Mouse (Mus musculus) embryonic facial prominence, embryonic 11.5 days (tissue): ENCODE results near the gene Dnah17. TPM values are rescaled to one million over a fixed set of nuclear protein-coding genes. Genes with fewer than 3 reads are reported as not detected.

Experiments
- ATAC-seq: fragments of 200-750 bp; cut with Nextera tagmentation; replicated peaks from 2 replicates; pipeline ENCODE4 v1.8.0; 2017; ENCODE audit warnings: low read depth; ENCODE audit not compliant: insufficient number of reproducible peaks, low FRiP score, low TSS enrichment
- DNase-seq: peaks from one replicate; pipeline ENCODE4 v3.0.0-alpha.2; 2015; ENCODE audit warnings: low spot score
- H3K27ac ChIP-seq: fragments of 300-500 bp; sonication (generic); replicated peaks from 2 replicates; pipeline ENCODE4 v1.5.1; 2014; ENCODE audit warnings: mild to moderate bottlenecking, low read depth, low read length, control low read depth
- H3K27me3 ChIP-seq: fragments of 300-500 bp; sonication (generic); 2 replicates; pipeline ENCODE4 v1.6.1; 2014; ENCODE audit warnings: mild to moderate bottlenecking, low read length, moderate library complexity, mixed read lengths; ENCODE audit not compliant: control insufficient read depth, insufficient read depth
- H3K36me3 ChIP-seq: fragments of 300-500 bp; sonication (generic); replicated peaks from 2 replicates; pipeline ENCODE4 v1.6.1; 2014; ENCODE audit warnings: low read depth, mild to moderate bottlenecking, low read length, moderate library complexity, mixed read lengths; ENCODE audit not compliant: control insufficient read depth, insufficient read depth
- H3K4me1 ChIP-seq: fragments of 300-500 bp; sonication (generic); 2 replicates; pipeline ENCODE4 v1.6.1; 2014; ENCODE audit warnings: low read length, mixed read lengths; ENCODE audit not compliant: control insufficient read depth, insufficient read depth
- H3K4me2 ChIP-seq: fragments of 300-500 bp; sonication (generic); 2 replicates; pipeline ENCODE4 v1.6.1; 2014; ENCODE audit warnings: low read depth, mild to moderate bottlenecking, control low read depth, low read length, moderate library complexity
- H3K4me3 ChIP-seq: fragments of 300-500 bp; sonication (generic); 2 replicates; pipeline ENCODE4 v1.5.1; 2014; ENCODE audit warnings: low read depth, low read length, control low read depth
- H3K9ac ChIP-seq: fragments of 300-500 bp; sonication (generic); replicated peaks from 2 replicates; pipeline ENCODE4 v1.6.1; 2014; ENCODE audit warnings: mild to moderate bottlenecking, control low read depth, low read length
- H3K9me3 ChIP-seq: fragments of 300-500 bp; sonication (generic); replicated peaks from 2 replicates; pipeline ENCODE4 v1.6.1; 2016; ENCODE audit warnings: mild to moderate bottlenecking, low read length, inconsistent platforms, mixed read lengths; ENCODE audit not compliant: control insufficient read depth
- WGBS: fragments of 180-500 bp; shearing (Covaris S2); extraction: QIAGEN DNeasy Blood & Tissue Kit; methylation state at CpG from one replicate; pipeline ENCODE4 v1.1.7; 2014; 5-methylcytosine and 5-hydroxymethylcytosine counted together
- polyA plus RNA-seq: library from polyadenylated mRNA; unstranded; fragments of >200 nt; fragmentation: Nextera tagmentation; extraction: Ambion mirVana; gene quantifications from 2 replicates; pipeline ENCODE4 v1.2.1, GENCODE M21; 2014

The Dnah17 gene
- polyA plus RNA-seq, 1 experiment from 2014 or later = 0.10 TPM

DNA sequence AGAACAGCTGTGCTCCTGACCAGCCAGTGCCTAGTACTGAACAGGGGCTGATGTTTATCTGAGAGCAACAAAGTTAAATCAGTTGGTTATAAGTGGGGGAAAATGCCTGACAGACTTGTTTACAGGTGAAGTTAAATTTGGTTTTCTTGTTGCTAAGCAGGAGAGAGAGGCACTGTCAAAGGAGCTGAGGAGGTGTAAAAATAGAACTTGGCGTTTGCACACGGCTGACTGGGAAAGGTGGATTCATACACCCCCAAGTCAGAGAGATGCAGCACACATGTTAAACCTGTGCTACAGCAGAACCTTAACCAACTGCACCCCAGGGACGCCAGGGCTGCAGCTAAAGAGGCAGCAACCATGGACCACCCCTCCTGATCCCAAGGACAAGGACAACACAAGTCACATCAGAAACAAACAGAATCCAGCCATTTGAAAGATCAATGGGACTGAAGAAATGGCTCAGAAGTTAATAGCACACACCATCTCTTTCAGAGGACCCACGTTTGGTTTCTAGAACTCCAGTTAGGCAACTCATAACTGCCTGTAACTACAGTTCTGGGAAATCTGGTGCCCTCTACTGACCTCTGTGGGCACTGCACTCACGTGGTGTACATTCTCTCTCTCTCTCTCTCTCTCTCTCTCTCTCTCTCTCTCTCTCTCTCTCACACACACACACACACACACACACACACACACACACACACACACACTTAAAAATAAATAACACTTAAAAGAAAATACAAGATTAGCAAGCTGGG lies 21.2 kb upstream of the Dnah17 start:
- DNase-seq (no peak), ATAC-seq (no peak)
- Histone ChIP-seq H3K4me1 (no peaks in the 10 kb centered on the region), H3K9ac (no peak overlapping the region), H3K4me3 (no peak overlapping the region), H3K27me3 (no peaks in the 10 kb centered on the region), H3K27ac (no peak overlapping the region), H3K9me3 (no peaks in the 10 kb centered on the region), H3K36me3 (no peaks in the 10 kb centered on the region), H3K4me2 (no peak overlapping the region)
- 81% methylated on average over 5 of the region's 5 CpGs for WGBS

DNA sequence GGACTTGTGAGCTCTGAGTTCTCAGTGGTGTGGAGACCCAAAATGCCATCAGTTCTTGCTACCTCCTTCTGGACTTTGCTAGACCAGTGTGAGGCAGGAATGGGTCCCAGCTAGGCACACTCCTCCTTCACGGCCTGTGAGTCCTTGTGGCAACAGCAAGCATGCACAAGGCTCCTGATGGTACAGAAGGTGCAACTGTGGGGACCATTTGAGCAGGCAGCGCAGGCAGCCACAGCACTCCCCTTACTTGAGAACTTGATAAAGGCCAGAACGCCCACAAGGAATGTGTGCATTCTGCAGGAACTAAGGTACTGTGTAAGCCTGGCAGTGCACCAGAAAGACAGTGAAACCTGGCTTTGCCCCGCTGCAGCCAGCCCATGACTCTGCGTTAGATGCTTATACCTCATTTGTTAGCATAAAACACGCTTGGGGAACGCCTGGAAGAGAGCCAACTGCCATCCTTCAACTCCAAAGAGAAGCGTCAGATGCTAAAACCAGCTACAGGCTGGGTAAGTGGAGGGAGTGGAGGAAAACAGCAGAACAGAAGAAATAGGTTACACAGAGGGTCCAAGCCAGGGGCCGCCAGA lies 19.8 kb upstream of the Dnah17 start:
- H3K9ac ChIP-seq = no peak overlapping the region
- H3K36me3 ChIP-seq = no peaks in the 10 kb centered on the region
- DNase-seq (no peak), ATAC-seq (no peak)
- H3K9me3 ChIP-seq = no peaks in the 10 kb centered on the region
- no peaks in the 10 kb centered on the region for H3K27me3 ChIP-seq
- no peak overlapping the region for H3K4me3 ChIP-seq
- H3K27ac ChIP-seq = no peak overlapping the region
- H3K4me2 ChIP-seq = no peak overlapping the region
- WGBS = 90% methylated on average over 9 of the region's 9 CpGs
- H3K4me1 ChIP-seq = no peaks in the 10 kb centered on the region

DNA sequence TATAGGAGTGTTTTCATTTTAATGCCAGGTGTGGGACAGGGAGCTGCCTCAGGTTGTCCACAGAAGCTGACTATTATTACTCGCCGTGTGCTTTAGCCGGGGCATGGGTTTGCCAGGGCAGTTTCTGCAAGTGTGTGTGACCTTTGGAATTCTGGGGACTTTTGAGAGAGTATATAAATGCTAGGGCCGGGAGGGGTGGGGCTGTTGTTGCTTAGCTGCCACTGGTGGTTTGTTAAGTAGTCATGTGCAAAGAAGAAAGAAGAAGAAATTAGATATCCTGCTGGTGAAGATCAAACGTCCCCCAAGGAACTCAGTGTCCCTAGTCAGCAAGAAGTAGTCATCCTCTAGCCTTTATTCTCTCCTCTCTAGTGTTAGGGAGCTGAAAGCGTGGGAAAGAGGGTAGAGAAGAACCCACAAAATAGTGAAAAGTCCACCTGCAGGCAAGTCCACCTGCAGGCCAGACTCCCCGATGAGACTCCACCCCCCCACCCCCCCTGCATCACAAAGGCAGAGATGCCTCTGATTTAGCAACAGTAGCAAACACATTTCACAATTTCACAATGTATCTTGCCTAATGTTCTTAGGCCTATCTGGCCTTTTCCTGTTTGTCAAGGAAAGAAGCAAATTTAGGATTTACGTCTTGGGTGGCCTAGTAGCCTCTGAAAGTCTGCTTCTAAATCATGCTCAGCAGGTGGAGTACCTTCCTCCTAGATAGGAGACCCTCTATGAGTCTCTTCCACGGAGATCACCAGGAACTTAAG lies 17.6 kb upstream of the Dnah17 start:
- Histone ChIP-seq H3K9me3 (no peaks in the 10 kb centered on the region), H3K36me3 (no peaks in the 10 kb centered on the region), H3K4me3 (no peak overlapping the region), H3K27ac (no peak overlapping the region), H3K27me3 (no peaks in the 10 kb centered on the region), H3K4me2 (no peak overlapping the region), H3K9ac (no peak overlapping the region), H3K4me1 (no peaks in the 10 kb centered on the region)
- WGBS = 69% methylated on average over 9 of the region's 9 CpGs
- ATAC-seq = no peak
- DNase-seq = no peak

DNA sequence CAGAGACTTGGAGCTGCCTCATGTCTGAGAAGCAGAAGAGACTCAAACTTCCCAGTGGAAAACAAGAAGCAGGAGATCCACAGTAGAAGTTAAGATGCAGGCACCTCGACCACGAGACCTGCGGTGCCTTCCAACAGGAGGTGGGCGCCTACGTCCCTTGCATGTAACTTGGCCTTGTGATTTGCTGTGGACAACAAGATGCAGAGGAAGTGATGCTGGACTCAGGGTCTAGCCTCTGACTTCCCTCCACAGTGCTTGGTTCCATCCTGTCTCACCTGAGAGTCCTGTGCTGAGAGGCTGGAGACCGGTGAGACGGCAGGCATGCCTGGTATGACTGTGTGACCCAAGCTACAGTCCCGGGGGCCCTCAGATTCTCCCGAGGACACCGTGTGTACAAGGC lies 16.0 kb upstream of the Dnah17 start:
- H3K4me3 ChIP-seq = no peak overlapping the region
- H3K9ac ChIP-seq = no peak overlapping the region
- no peak overlapping the region for H3K4me2 ChIP-seq
- 87% methylated on average over 10 of the region's 10 CpGs for WGBS
- H3K4me1 ChIP-seq = peaks cover 4% of the 10 kb centered on the region; the same call in 1 of the 2 replicates
- ATAC-seq = no peak
- H3K36me3 ChIP-seq = no peaks in the 10 kb centered on the region
- H3K27ac ChIP-seq = no peak overlapping the region
- DNase-seq = no peak
- no peaks in the 10 kb centered on the region for H3K27me3 ChIP-seq
- no peaks in the 10 kb centered on the region for H3K9me3 ChIP-seq

DNA sequence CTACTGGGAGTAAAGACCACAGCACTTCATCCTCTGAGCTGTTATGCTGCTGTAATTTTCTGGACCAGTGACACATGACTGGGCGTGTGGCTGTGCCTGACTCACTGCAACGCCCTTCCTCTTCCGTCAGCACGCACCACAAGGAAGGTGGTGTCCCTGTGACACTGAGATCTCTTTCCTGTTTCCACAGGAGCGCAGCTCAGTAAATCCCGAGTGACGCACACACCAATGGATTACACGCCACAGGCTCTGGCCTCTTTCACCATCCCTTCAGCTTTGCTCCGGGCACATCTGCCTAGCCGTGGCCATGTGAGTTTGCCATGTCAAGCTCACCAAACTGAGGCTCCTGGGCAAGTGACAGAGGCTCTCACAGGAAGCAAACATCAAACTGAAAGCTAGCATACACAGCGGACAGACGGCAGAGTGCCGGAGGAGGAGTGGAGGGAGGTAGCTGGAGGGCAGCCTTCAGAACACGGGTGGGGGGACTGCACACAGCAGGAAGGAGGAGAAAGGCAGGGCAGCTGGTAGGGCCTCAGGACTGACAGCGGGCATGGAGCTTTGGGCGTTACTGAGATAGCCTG lies 15.4 kb upstream of the Dnah17 start:
- 78% methylated on average over 16 of the region's 16 CpGs for WGBS
- ATAC-seq (no peak), DNase-seq (no peak)
- Histone ChIP-seq H3K27ac (no peak overlapping the region), H3K9ac (no peak overlapping the region), H3K36me3 (no peaks in the 10 kb centered on the region), H3K4me1 (peaks cover 4% of the 10 kb centered on the region; the same call in 1 of the 2 replicates), H3K4me2 (no peak overlapping the region), H3K4me3 (no peak overlapping the region), H3K9me3 (no peaks in the 10 kb centered on the region), H3K27me3 (no peaks in the 10 kb centered on the region)

DNA sequence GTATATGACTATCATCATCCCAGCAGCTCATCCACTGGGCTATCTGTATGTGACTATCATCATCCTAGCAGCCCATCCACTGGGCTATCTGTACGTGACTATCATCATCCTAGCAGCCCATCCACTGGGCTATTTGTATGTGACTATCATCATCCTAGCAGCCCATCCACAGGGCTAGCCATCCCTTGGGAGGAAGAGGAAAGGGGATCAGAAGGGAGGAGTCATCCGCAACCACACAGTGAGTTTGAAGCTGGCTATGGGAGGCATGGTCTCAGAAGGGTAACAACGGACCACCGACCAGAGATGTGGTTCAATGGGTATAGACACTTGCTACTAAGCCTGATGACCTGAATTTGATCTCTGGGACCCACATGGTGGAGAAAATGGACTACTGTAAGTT lies 14.7 kb upstream of the Dnah17 start:
- WGBS = 91% methylated on average over 4 of the region's 4 CpGs
- H3K9ac ChIP-seq = no peak overlapping the region

DNA sequence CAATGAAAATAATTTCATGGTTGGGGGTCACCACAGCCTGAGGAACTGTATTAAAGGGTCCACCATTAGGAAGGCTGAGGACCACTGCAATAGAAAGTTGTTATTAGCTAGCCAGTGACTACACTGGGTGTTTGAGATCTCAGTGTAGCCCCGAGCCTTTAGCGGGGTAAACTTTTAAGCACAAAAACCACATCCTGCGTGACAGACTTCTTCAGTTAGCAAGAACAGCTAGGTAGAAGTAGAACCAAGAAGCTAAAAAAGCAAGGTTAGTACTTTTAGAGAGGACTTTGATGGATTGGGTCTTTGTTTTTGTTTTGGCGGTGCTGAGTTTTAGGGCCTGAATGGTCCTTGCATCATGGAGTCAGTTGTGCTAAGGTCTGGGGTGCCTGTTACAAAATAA lies 13.3 kb upstream of the Dnah17 start:
- no peak for DNase-seq
- WGBS = 95% methylated on average over 4 of the region's 4 CpGs
- no peak for ATAC-seq

More for the DNA sequence above, 14.7 kb upstream of the Dnah17 start:
- ATAC-seq = no peak
- no peak overlapping the region for H3K4me2 ChIP-seq
- no peaks in the 10 kb centered on the region for H3K9me3 ChIP-seq
- no peaks in the 10 kb centered on the region for H3K27me3 ChIP-seq
- no peak overlapping the region for H3K27ac ChIP-seq
- no peak for DNase-seq
- H3K4me1 ChIP-seq = peaks cover 4% of the 10 kb centered on the region; the same call in 1 of the 2 replicates
- H3K4me3 ChIP-seq = no peak overlapping the region
- no peaks in the 10 kb centered on the region for H3K36me3 ChIP-seq

More for the DNA sequence above, 13.3 kb upstream of the Dnah17 start:
- no peaks in the 10 kb centered on the region for H3K9me3 ChIP-seq
- H3K4me2 ChIP-seq = no peak overlapping the region
- no peaks in the 10 kb centered on the region for H3K27me3 ChIP-seq
- no peak overlapping the region for H3K9ac ChIP-seq
- H3K27ac ChIP-seq = no peak overlapping the region
- no peaks in the 10 kb centered on the region for H3K36me3 ChIP-seq
- peaks cover 4% of the 10 kb centered on the region; the same call in 1 of the 2 replicates for H3K4me1 ChIP-seq
- no peak overlapping the region for H3K4me3 ChIP-seq
